Mouse (Mus musculus): ENCODE measurements around the gene Tmem259. TPM values are rescaled to one million over a fixed set of nuclear protein-coding genes. Genes with fewer than 3 reads are reported as not detected.
"Not testable (repeated sequence)": the region's sequence is repeated elsewhere in the genome, so short reads cannot be mapped to it uniquely, and the experiment has no call there.

Gene Tmem259
- polyA plus RNA-seq, 1 experiment from 2014 or later: 20.3 TPM

DNA sequence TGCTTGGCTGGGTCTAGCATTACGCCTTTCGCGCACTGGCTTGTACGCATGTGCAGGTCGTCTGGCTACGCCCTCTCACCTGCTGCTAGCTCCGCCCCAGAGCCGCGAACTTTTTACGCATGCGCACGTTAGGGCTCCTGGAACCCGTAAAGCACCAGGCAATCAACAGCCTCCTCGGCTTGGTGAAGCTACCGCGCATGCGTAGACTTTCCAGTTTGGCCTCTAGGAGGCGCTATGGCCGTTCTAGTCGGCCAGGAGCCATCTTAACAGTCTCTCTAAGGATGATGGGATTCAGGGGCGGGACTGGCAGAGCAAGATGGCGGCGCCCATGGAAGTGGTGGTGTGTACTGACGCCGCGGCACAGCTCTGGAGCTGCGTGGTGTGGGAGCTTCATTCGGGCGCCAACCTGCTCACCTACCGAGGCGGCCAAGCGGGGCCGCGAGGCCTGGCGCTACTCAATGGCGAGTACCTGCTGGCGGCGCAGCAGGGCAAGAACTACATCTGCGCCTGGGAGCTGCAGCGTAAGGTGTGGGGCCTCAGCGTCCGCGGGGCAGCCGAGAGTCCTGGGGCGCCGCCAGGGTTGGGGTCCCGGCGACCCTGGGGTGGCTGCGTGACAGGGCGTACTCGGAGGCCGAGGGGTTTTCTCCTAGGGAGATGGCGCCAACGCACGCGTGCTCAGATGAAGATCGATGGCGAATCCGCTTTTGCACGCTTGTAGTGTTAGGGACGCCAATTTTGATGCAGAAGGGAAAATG, 24.1 kb downstream of the Tmem259 start, which contains the start of gene Wdr18:
Gene Wdr18, plus strand, starts transcription at position 306 of the 755 bp plus-strand sequence.
- Histone ChIP-seq H3K36me3 (ENCODE audit: control insufficient read depth, insufficient read depth, low read length) (peaks cover 41% of the 10 kb centered on the region), H3K27ac (replicated peaks in 1 of 2; ENCODE audit: control insufficient read depth in 1 of 2, insufficient read depth in 1 of 2, low read depth in 2 of 2, low read length in 2 of 2) (peak within 1 kb of the TSS; percentile 28 to 53; a peak in 3 of 4 replicates), H3K9ac (ENCODE audit: low read length) (peak within 1 kb of the TSS; percentile 86), H3K4me2 (ENCODE audit: low read length) (peak within 1 kb of the TSS; percentile 90), H3K27me3 (ENCODE audit: control insufficient read depth, insufficient read depth, low read length) (no peaks in the 10 kb centered on the region), H3K4me3 (ENCODE audit: control insufficient read depth in 1 of 2, insufficient read depth in 1 of 2, low read depth in 1 of 2, low read length in 2 of 2) (peak within 1 kb of the TSS; percentile 89 to 92), H3K4me1 (ENCODE audit: control insufficient read depth in 2 of 2, insufficient read depth in 2 of 2, low read length in 2 of 2) (peaks cover 3 to 8% of the 10 kb centered on the region in 2 experiments), H3K9me3 (ENCODE audit: control insufficient read depth, low read length) (no peaks in the 10 kb centered on the region)
- ATAC-seq (ENCODE audit: insufficient number of reproducible peaks, insufficient read depth, low FRiP score, low read depth): peak; percentile 89
- WGBS: under 1% methylated on average over 61 of the region's 61 CpGs

DNA sequence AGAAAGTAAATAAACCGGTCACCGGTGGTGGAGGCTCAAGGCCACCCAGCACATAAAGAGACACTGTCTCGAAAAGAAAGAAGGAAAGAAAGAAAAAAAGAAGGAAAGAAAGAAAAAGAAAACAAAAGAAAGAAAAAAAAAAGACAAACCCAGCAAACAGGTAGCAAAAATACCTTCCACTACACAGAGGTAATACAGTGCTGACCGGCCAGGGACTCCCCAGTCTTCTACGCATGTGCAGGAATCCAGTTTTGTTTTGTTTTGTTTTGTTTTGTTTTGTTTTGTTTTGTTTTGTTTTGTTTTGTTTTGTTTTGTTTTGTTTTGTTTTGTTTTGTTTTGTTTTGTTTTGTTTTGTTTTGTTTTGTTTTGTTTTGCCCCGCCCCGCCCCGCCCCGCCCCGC, 24.7 kb downstream of the Tmem259 start:
- 35% methylated on average over 10 of the region's 10 CpGs for WGBS
- peak overlapping the region in 1 of 2 experiments; percentile 89; a peak in 1 of 4 replicates for H3K4me3 ChIP-seq (ENCODE audit: control insufficient read depth in 1 of 2, insufficient read depth in 1 of 2, low read depth in 1 of 2, low read length in 2 of 2)
- ATAC-seq (ENCODE audit: insufficient number of reproducible peaks, insufficient read depth, low FRiP score, low read depth); H3K27ac ChIP-seq (replicated peaks in 1 of 2; ENCODE audit: control insufficient read depth in 1 of 2, insufficient read depth in 1 of 2, low read depth in 2 of 2, low read length in 2 of 2); H3K9ac ChIP-seq (ENCODE audit: low read length); H3K27me3 ChIP-seq (ENCODE audit: control insufficient read depth, insufficient read depth, low read length); H3K9me3 ChIP-seq (ENCODE audit: control insufficient read depth, low read length); H3K4me1 ChIP-seq (ENCODE audit: control insufficient read depth in 2 of 2, insufficient read depth in 2 of 2, low read length in 2 of 2); H3K4me2 ChIP-seq (ENCODE audit: low read length): not testable (repeated sequence)
- peaks cover 35% of the 10 kb centered on the region for H3K36me3 ChIP-seq (ENCODE audit: control insufficient read depth, insufficient read depth, low read length)

- H3K27ac ChIP-seq (replicated peaks in 1 of 2; ENCODE audit: control insufficient read depth in 1 of 2, insufficient read depth in 1 of 2, low read depth in 2 of 2, low read length in 2 of 2): no peak overlapping the region
- 20% methylated on average over 21 of the region's 21 CpGs for WGBS
- 0 out of 2 replicates have a peak, but pooled peaks have one; percentile 6 for ATAC-seq (ENCODE audit: insufficient number of reproducible peaks, insufficient read depth, low FRiP score, low read depth)
Observed at GRCm38 (mm10) chr10:79958140-79958816, 25.9 kb downstream of the Tmem259 start.

GRCm38 (mm10) chr10:79956643-79957154, 27.4 kb downstream of the Tmem259 start:
- Histone ChIP-seq H3K27me3 (ENCODE audit: control insufficient read depth, insufficient read depth, low read length) (no peaks in the 10 kb centered on the region), H3K4me1 (ENCODE audit: control insufficient read depth in 2 of 2, insufficient read depth in 2 of 2, low read length in 2 of 2) (peaks cover 3 to 8% of the 10 kb centered on the region in 2 experiments), H3K27ac (replicated peaks in 1 of 2; ENCODE audit: control insufficient read depth in 1 of 2, insufficient read depth in 1 of 2, low read depth in 2 of 2, low read length in 2 of 2) (no peak overlapping the region), H3K4me3 (ENCODE audit: control insufficient read depth in 1 of 2, insufficient read depth in 1 of 2, low read depth in 1 of 2, low read length in 2 of 2) (no peak overlapping the region), H3K4me2 (ENCODE audit: low read length) (no peak overlapping the region), H3K9ac (ENCODE audit: low read length) (no peak overlapping the region), H3K36me3 (ENCODE audit: control insufficient read depth, insufficient read depth, low read length) (peaks cover 23% of the 10 kb centered on the region), H3K9me3 (ENCODE audit: control insufficient read depth, low read length) (no peaks in the 10 kb centered on the region)
- 46% methylated on average over 4 of the region's 4 CpGs for WGBS
- no peak for ATAC-seq (ENCODE audit: insufficient number of reproducible peaks, insufficient read depth, low FRiP score, low read depth)

More at GRCm38 (mm10) chr10:79958140-79958816, 25.9 kb downstream of the Tmem259 start:
- Histone ChIP-seq H3K4me1 (ENCODE audit: control insufficient read depth in 2 of 2, insufficient read depth in 2 of 2, low read length in 2 of 2) (peaks cover 3 to 8% of the 10 kb centered on the region in 2 experiments), H3K27me3 (ENCODE audit: control insufficient read depth, insufficient read depth, low read length) (no peaks in the 10 kb centered on the region), H3K4me2 (ENCODE audit: low read length) (peak overlapping the region; percentile 27), H3K9ac (ENCODE audit: low read length) (no peak overlapping the region), H3K36me3 (ENCODE audit: control insufficient read depth, insufficient read depth, low read length) (peaks cover 29% of the 10 kb centered on the region), H3K4me3 (ENCODE audit: control insufficient read depth in 1 of 2, insufficient read depth in 1 of 2, low read depth in 1 of 2, low read length in 2 of 2) (no peak overlapping the region), H3K9me3 (ENCODE audit: control insufficient read depth, low read length) (no peaks in the 10 kb centered on the region)

DNA sequence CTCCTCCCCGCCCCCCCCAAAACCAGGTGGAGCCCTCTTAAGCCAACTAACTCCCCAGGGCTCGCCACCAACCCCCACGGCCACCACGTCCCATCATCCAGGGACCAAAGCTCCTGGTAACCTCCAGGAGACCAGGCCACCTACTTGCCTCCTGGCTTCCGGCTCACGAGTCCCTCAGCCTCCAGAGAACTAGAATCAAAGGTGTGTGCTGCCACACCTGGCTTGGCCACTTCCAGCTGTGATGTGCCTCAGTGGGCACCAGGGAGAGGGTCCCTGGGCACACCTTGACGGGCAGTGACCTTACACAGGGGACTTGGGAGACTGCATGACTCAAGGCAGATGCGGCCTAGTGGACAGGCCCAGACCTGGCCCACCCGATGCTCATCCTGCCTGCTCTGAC, 28.4 kb downstream of the Tmem259 start:
- Histone ChIP-seq H3K4me2 (ENCODE audit: low read length) (no peak overlapping the region), H3K27me3 (ENCODE audit: control insufficient read depth, insufficient read depth, low read length) (no peaks in the 10 kb centered on the region), H3K36me3 (ENCODE audit: control insufficient read depth, insufficient read depth, low read length) (peaks cover 25% of the 10 kb centered on the region), H3K4me3 (ENCODE audit: control insufficient read depth in 1 of 2, insufficient read depth in 1 of 2, low read depth in 1 of 2, low read length in 2 of 2) (no peak overlapping the region), H3K27ac (replicated peaks in 1 of 2; ENCODE audit: control insufficient read depth in 1 of 2, insufficient read depth in 1 of 2, low read depth in 2 of 2, low read length in 2 of 2) (no peak overlapping the region), H3K9ac (ENCODE audit: low read length) (no peak overlapping the region), H3K4me1 (ENCODE audit: control insufficient read depth in 2 of 2, insufficient read depth in 2 of 2, low read length in 2 of 2) (peaks cover 2% of the 10 kb centered on the region in 2 experiments), H3K9me3 (ENCODE audit: control insufficient read depth, low read length) (no peaks in the 10 kb centered on the region)
- WGBS: 68% methylated on average over 9 of the region's 9 CpGs
- no peak for ATAC-seq (ENCODE audit: insufficient number of reproducible peaks, insufficient read depth, low FRiP score, low read depth)

GRCm38 (mm10) chr10:79953946-79954345, 30.2 kb downstream of the Tmem259 start:
- Histone ChIP-seq H3K4me2 (ENCODE audit: low read length) (no peak overlapping the region), H3K4me3 (ENCODE audit: control insufficient read depth in 1 of 2, insufficient read depth in 1 of 2, low read depth in 1 of 2, low read length in 2 of 2) (no peak overlapping the region), H3K9ac (ENCODE audit: low read length) (no peak overlapping the region), H3K27me3 (ENCODE audit: control insufficient read depth, insufficient read depth, low read length) (no peaks in the 10 kb centered on the region), H3K4me1 (ENCODE audit: control insufficient read depth in 2 of 2, insufficient read depth in 2 of 2, low read length in 2 of 2) (no peaks in the 10 kb centered on the region), H3K9me3 (ENCODE audit: control insufficient read depth, low read length) (no peaks in the 10 kb centered on the region), H3K27ac (replicated peaks in 1 of 2; ENCODE audit: control insufficient read depth in 1 of 2, insufficient read depth in 1 of 2, low read depth in 2 of 2, low read length in 2 of 2) (no peak overlapping the region), H3K36me3 (ENCODE audit: control insufficient read depth, insufficient read depth, low read length) (peaks cover 43% of the 10 kb centered on the region)
- ATAC-seq (ENCODE audit: insufficient number of reproducible peaks, insufficient read depth, low FRiP score, low read depth): no peak
- 83% methylated on average over 6 of the region's 6 CpGs for WGBS

- H3K9me3 ChIP-seq (ENCODE audit: control insufficient read depth, low read length): no peaks in the 10 kb centered on the region
- H3K27ac ChIP-seq (replicated peaks in 1 of 2; ENCODE audit: control insufficient read depth in 1 of 2, insufficient read depth in 1 of 2, low read depth in 2 of 2, low read length in 2 of 2): no peak overlapping the region
- peaks cover 52% of the 10 kb centered on the region for H3K36me3 ChIP-seq (ENCODE audit: control insufficient read depth, insufficient read depth, low read length)
- no peaks in the 10 kb centered on the region for H3K27me3 ChIP-seq (ENCODE audit: control insufficient read depth, insufficient read depth, low read length)
- H3K9ac ChIP-seq (ENCODE audit: low read length): no peak overlapping the region
- ATAC-seq (ENCODE audit: insufficient number of reproducible peaks, insufficient read depth, low FRiP score, low read depth): no peak
- WGBS: 82% methylated on average over 18 of the region's 18 CpGs
- no peak overlapping the region for H3K4me2 ChIP-seq (ENCODE audit: low read length)
- H3K4me3 ChIP-seq (ENCODE audit: control insufficient read depth in 1 of 2, insufficient read depth in 1 of 2, low read depth in 1 of 2, low read length in 2 of 2): no peak overlapping the region
- peaks cover 13 to 16% of the 10 kb centered on the region in 2 experiments for H3K4me1 ChIP-seq (ENCODE audit: control insufficient read depth in 2 of 2, insufficient read depth in 2 of 2, low read length in 2 of 2)
Observed at GRCm38 (mm10) chr10:79950661-79951060, 33.5 kb downstream of the Tmem259 start.

All from heart, embryonic 14.5 days (tissue).